Mouse (Mus musculus) embryonic fibroblast, embryonic 13.5 days (primary cell): ENCODE measurements around the gene Cpm. TPM values are rescaled to one million over a fixed set of nuclear protein-coding genes. Genes with fewer than 3 reads are reported as not detected.
"Not testable (repeated sequence)": the region's sequence is repeated elsewhere in the genome, so short reads cannot be mapped to it uniquely, and the experiment has no call there.

Source experiments
- H3K27ac ChIP-seq: 2 replicates; pipeline ENCODE4 v1.5.1; 2012; ENCODE audit warnings: low read length, control low read depth, inconsistent platforms; ENCODE audit not compliant: insufficient read depth
- H3K4me1 ChIP-seq: 2 replicates; pipeline ENCODE4 v1.6.1; 2011; ENCODE audit warnings: low read length; ENCODE audit not compliant: control insufficient read depth, insufficient read depth
- H3K4me3 ChIP-seq: 2 replicates; pipeline ENCODE4 v1.5.1; 2011; ENCODE audit warnings: mild to moderate bottlenecking, control low read depth, low read length; ENCODE audit not compliant: insufficient read depth
- CTCF ChIP-seq: IDR thresholded peaks from 2 replicates; pipeline ENCODE4 v1.5.1; 2011; ENCODE audit warnings: mild to moderate bottlenecking, control low read depth, low read length, moderate library complexity, borderline replicate concordance; ENCODE audit not compliant: insufficient read depth
- POLR2A ChIP-seq: IDR thresholded peaks from 2 replicates; pipeline ENCODE4 v1.6.1; 2011; ENCODE audit warnings: low read depth, mild to moderate bottlenecking, control low read depth, low read length, moderate library complexity
- polyA plus RNA-seq: library from polyadenylated mRNA; stranded (reverse); fragments of >200 nt; gene quantifications from 2 replicates; pipeline ENCODE4 v1.2.4, GENCODE M21; 2011; ENCODE audit warnings: low read depth; ENCODE audit not compliant: missing spikeins, insufficient read length

The Cpm gene
- polyA plus RNA-seq, 1 experiment: 1.4 TPM

DNA sequence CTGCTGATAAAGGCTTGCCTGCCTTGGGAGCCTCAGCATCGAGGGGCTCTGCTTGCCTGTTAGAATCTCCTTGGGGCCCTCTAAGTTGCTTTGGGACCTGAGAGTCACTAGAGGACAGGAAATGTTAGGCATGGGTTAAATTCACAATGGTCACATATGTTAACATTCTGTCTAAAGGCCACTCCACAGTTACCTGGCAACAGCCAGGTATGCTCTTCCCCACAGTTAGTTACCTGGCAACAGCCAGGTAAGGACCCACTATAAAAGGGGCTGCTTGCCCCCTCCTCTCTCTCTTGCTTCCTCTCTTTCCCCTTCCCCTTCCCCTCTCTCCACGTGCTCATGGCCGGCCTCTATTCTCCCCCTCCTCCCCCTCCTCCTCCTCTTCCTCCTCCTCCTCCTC is 14.9 kb upstream of the Cpm start:
- TF ChIP-seq POLR2A (no peak), CTCF (no peak)
- H3K27ac ChIP-seq: no peak overlapping the region
- no peak overlapping the region for H3K4me3 ChIP-seq
- H3K4me1 ChIP-seq: no peaks in the 10 kb centered on the region

DNA sequence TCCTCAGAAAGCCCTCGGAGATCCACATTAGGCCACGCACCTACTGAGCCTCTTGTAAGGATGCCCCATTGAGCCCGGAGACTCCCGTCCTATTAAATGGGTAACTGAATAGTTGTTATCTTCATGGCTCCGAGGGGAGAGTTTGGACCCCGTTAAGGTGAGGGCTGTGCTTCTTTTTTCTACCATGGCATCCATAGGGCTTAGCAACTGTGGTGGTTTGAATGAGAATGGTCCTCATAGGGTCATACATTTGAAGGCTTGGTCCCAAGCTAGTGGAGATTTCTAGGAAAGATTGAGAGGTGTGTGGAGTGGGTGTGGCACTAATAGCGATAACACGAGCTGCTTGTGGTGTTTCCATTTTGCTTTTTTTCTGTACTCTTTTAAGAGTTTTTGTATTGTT is 14.1 kb upstream of the Cpm start:
- TF ChIP-seq CTCF: no peak
- no peak for TF ChIP-seq POLR2A
- Histone ChIP-seq H3K4me1 (no peaks in the 10 kb centered on the region), H3K27ac (no peak overlapping the region), H3K4me3 (no peak overlapping the region)

DNA sequence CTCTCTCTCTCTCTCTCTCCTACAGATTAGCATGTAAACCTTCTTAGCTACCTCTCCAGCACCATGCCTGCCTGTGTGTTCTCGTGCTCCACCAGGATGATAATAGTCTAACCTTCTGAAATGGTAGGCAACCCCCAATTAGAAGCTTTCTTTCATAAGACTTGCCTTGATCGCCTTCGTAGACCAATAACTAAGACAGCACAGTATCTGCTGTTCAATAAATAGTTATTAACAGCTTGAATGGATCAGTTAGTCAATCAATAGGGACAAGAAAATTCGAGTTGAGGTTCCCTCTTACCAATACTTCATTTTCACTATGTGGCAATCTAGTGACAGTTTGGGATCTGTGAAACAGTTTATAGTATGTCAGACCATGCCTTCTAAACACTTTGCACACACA is 13.6 kb upstream of the Cpm start:
- Histone ChIP-seq H3K4me1 (no peaks in the 10 kb centered on the region), H3K4me3 (no peak overlapping the region), H3K27ac (no peak overlapping the region)
- TF ChIP-seq CTCF (no peak), POLR2A (no peak)

DNA sequence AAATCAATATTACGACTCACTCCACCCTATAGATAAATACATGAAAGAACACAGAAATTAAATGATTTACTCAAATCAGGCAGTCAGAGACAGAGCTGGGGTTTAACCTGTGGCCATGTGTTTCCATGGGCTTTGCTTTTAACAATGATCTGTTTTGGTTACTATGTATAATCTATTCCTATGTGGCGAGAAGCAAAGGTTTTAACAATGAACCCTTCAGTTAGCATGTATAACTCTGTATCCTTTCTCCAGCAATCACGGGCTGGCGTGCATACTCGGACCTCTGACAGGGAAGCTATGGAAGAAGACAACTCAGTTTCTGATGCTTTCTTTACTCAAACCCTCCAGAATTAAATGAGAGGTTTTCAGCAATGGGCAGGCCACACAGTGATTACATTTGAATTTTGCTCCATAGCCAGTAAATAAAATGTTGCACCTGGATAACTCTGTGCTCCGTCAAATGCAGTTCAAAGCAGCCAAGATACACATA is 13.1 kb upstream of the Cpm start:
- Histone ChIP-seq H3K4me3 (no peak overlapping the region), H3K4me1 (no peaks in the 10 kb centered on the region), H3K27ac (no peak overlapping the region)
- TF ChIP-seq CTCF: no peak
- no peak for TF ChIP-seq POLR2A

DNA sequence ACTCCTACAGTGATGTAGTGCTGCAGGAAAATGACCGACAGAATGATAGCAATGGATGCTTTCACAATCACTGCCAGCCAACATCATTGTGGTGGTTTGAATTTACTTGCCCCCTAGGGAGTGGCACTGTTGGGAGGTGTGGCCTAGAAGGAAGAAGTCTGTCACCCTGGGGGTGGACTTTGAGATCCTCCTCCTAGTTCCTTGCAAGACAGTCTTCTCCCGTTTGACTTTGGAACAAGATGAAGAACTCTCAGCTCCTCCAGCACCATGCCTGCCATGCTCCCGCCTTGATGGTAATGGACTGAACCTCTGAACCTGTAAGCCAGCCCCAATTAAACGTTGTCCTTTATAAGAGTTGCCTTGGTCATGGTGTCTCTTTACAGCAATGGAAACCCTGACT is 12.5 kb upstream of the Cpm start:
- H3K27ac ChIP-seq, H3K4me1 ChIP-seq, H3K4me3 ChIP-seq: not testable (repeated sequence)

DNA sequence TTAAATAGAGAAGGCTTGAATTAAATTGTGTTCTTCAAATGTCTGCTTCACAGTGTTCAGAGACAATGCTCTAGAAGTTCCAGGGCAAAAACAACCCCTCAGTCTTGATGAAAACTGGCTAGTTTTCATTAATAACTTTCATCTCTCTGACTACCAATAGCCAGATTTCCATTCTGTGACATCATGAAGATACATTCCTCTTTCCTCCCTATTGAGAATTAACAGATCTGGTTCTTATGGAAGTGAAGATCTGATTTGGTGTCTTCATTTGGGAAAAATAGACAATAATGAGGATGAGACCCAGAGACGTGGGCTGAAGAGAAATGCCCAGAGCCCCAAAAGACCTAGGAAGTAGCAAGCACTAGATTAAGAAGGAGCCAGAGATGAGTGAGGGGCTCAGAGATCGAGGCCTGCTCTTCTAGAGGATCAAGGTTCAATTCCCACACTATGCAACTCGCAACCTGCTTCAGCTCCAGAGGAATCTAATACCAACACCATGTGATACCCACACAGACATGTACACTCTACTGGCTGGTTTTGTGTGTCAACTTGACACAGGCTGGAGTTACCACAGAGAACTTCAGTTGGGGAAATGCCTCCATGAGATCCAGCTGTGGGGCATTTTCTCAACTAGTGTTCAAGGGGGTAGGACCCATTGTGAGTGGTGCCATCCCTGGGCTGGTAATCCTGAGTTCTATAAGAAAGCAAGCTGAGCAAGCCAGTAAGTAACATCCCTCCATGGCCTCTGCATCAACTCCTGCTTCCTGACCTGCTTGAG is 11.5 kb upstream of the Cpm start:
- H3K4me3 ChIP-seq: no peak overlapping the region
- no peak overlapping the region for H3K27ac ChIP-seq
- no peak for TF ChIP-seq CTCF
- TF ChIP-seq POLR2A: no peak
- no peaks in the 10 kb centered on the region for H3K4me1 ChIP-seq

DNA sequence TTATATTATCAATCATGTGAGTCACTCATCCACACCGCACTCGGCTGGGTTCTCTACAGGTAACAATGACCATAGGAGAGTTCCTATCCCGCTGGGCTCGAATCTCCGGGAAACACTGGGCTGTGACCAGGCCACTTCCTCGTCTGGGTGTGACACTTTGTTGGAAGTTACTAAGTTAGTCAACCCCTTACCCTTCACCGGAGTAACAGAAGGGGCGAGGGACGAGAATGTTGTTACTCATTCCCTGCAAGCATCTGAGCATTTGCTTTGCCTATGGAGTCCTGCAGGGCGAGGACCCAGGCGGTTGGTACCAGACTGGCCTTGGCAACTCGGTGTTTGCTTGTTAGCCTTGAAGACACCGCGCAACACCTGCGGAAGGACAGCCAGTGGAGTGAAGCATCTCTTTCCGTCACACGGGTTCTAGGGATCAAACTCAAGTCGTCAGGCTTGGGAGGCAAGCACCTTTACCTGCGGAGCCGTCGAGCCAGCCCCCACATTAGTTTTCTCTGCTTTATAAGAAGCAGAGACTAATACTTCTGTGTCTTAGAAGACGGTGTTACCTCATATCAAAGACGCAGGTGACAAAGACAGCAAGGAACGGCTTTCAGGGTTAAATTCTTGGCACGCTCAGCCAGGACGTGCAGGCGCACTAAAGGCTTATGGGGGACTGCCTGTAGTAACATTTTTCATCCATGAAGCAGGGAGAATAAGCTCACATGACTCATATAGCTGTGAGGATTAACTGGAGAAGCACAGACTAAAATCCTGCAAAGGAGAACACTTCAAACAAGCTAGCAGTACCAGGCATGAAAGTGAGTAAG is 10.0 kb upstream of the Cpm start:
- Histone ChIP-seq H3K27ac (no peak overlapping the region), H3K4me1 (no peaks in the 10 kb centered on the region)
- TF ChIP-seq CTCF (no peak), POLR2A (no peak)

DNA sequence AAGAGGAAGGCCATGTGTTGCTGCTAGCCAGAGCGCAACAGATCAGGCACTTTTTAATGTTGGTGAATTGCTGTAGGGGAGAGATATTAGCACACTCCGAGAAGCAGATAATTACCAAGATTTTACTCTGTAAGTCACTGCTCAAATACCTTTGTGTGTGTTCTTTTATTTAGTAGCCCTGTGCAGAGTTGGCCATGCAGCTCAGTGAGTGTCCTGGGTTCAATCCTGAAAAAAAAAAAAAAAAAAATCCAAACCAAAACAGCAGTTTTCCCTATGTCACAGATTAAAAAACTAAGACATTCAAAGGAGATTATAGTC is 9.5 kb upstream of the Cpm start:
- no peak for TF ChIP-seq POLR2A
- no peak for TF ChIP-seq CTCF
- Histone ChIP-seq H3K4me3 (no peak overlapping the region), H3K4me1 (no peaks in the 10 kb centered on the region), H3K27ac (no peak overlapping the region)

More for the DNA sequence above, 10.0 kb upstream of the Cpm start:
- no peak overlapping the region for H3K4me3 ChIP-seq

DNA sequence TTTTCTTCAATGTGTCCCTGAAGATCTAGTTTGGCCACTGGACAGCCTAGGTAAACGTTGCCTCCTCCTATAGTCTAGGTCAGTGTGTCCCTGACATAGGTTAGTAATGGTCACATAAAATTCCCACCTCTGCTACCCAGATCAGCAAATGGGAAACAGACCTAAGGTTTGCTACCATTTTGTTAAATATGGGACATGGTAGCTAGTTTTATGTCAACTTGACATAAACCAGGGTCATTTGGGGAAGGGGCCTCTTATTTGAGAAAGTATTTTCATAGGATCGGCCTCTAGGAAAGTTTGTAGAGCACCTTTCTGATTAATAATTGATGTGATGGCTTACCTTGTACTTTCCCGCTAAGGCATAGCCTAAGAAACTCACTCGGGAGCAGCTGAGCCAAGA is 8.8 kb upstream of the Cpm start:
- H3K4me3 ChIP-seq: no peak overlapping the region
- no peak overlapping the region for H3K27ac ChIP-seq
- H3K4me1 ChIP-seq: no peaks in the 10 kb centered on the region
- no peak for TF ChIP-seq POLR2A
- no peak for TF ChIP-seq CTCF

DNA sequence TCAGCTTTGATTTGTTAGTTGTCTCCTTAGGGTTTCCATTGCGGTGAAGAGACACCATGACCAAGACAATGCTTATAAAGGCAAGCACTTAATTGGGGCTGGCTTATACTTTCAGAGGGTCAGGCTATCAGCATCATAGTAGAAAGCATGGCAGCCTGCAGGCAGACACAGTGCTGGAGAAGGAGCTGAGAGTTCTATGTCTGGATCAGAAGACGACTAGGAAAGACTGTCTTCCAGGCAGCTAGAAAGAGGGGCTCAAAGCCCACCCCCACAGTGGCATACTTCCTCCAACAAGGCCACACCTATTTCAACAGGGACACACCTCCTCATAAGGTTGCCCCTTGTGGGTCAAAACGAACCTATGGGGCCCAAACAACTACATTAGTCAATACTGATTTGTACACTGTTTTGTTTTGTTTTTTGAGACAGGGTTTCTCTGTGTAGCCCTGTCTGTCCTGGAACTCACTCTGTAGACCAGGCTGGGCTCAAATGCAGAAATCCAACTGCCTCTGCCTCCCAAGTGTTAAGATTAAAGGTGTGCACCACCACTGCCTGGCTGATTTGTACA is 8.3 kb upstream of the Cpm start:
- Histone ChIP-seq H3K27ac (no peak overlapping the region), H3K4me3 (no peak overlapping the region), H3K4me1 (no peaks in the 10 kb centered on the region)
- TF ChIP-seq POLR2A (no peak), CTCF (no peak)
